Mouse (Mus musculus) urinary bladder, adult 18-20 months (tissue): Measurements from ENCODE around the gene Dnmt1.
"Not testable (repeated sequence)": the region's sequence is repeated elsewhere in the genome, so short reads cannot be mapped to it uniquely, and the experiment has no call there.

Experiments
- DNase-seq, 2 experiments: peaks; one replicate each; pipeline ENCODE4 v3.0.0; 2022; ENCODE audit warnings: low spot score in 2 of 2, mixed read lengths in 2 of 2

Dnmt1 gene

GRCm38 (mm10) chr9:20959430-20959938 lies at the start of gene Dnmt1:
TSS of gene Dnmt1 (minus strand) at chr9:20959888.
- DNase-seq = no peak

- no peak for DNase-seq
These were observed 48.3 kb upstream of the Dnmt1 start for GRCm38 (mm10) chr9:21008007-21008406.

GRCm38 (mm10) chr9:21007313-21007952 lies 47.7 kb upstream of the Dnmt1 start:
- DNase-seq = no peak

- DNase-seq = peak; percentile 74 to 79
These were observed 43.2 kb upstream of the Dnmt1 start, which contains the start of gene Mrpl4 for GRCm38 (mm10) chr9:21002627-21003551. TSS of gene Mrpl4 (plus strand) at chr9:21002738.

GRCm38 (mm10) chr9:21002270-21002626 lies 42.6 kb upstream of the Dnmt1 start:
- DNase-seq = no peak

- no peak for DNase-seq
These were observed 42.0 kb upstream of the Dnmt1 start for GRCm38 (mm10) chr9:21001651-21002200.

- no peak for DNase-seq
These were observed 41.1 kb upstream of the Dnmt1 start for GRCm38 (mm10) chr9:21000811-21001210.

- not testable (repeated sequence) for DNase-seq
These were observed 38.6 kb upstream of the Dnmt1 start for GRCm38 (mm10) chr9:20998337-20998736.

GRCm38 (mm10) chr9:20997065-20997464 lies 37.4 kb upstream of the Dnmt1 start:
- DNase-seq = no peak

- no peak for DNase-seq
These were observed 35.4 kb upstream of the Dnmt1 start for GRCm38 (mm10) chr9:20995069-20995468.

GRCm38 (mm10) chr9:20993165-20993898 lies 33.6 kb upstream of the Dnmt1 start:
- DNase-seq = no peak

GRCm38 (mm10) chr9:20991587-20991986 lies 31.9 kb upstream of the Dnmt1 start:
- DNase-seq = no peak

GRCm38 (mm10) chr9:20990861-20991260 lies 31.2 kb upstream of the Dnmt1 start:
- DNase-seq = no peak

GRCm38 (mm10) chr9:20987953-20988352 lies 28.3 kb upstream of the Dnmt1 start:
- no peak for DNase-seq

GRCm38 (mm10) chr9:20986952-20987686 lies 27.4 kb upstream of the Dnmt1 start:
- peak in 1 of 2 experiments; percentile 55 for DNase-seq

GRCm38 (mm10) chr9:20983169-20983568 lies 23.5 kb upstream of the Dnmt1 start:
- no peak for DNase-seq

- DNase-seq = no peak
These were observed 22.5 kb upstream of the Dnmt1 start for GRCm38 (mm10) chr9:20982171-20982570.

- no peak for DNase-seq
These were observed 20.1 kb upstream of the Dnmt1 start for GRCm38 (mm10) chr9:20979769-20980168.

- no peak for DNase-seq
These were observed 19.5 kb upstream of the Dnmt1 start for GRCm38 (mm10) chr9:20979181-20979580.

- DNase-seq = no peak
These were observed 18.9 kb upstream of the Dnmt1 start for GRCm38 (mm10) chr9:20978409-20979095.
